Mouse (Mus musculus) embryonic fibroblast, embryonic 13.5 days (primary cell): ENCODE measurements at regions not wholly inside any gene's neighbourhood (a gene's known extent, or its start where the extent isn't known, plus 50 kb on each side); places are given as distances from the start of the nearest gene placed in this dataset.

Source experiments
- CTCF ChIP-seq: IDR thresholded peaks from 2 replicates; pipeline ENCODE4 v1.5.1; 2011; ENCODE audit warnings: mild to moderate bottlenecking, control low read depth, low read length, moderate library complexity, borderline replicate concordance; ENCODE audit not compliant: insufficient read depth
- POLR2A ChIP-seq: IDR thresholded peaks from 2 replicates; pipeline ENCODE4 v1.6.1; 2011; ENCODE audit warnings: low read depth, mild to moderate bottlenecking, control low read depth, low read length, moderate library complexity

GRCm38 (mm10) chr13:83865932-83866685 is 356.0 kb upstream of the Tmem161b start:
- TF ChIP-seq CTCF = no peak
- no peak for TF ChIP-seq POLR2A
